Mouse (Mus musculus) stomach, embryonic 16.5 days (tissue): ENCODE data around the gene Ascc1. TPM values are rescaled to one million over a fixed set of nuclear protein-coding genes. Genes with fewer than 3 reads are reported as not detected.
A peak's percentile ranks its signal among the peaks of the same experiment; 100 is the strongest.
"Not testable (repeated sequence)": the region's sequence is repeated elsewhere in the genome, so short reads cannot be mapped to it uniquely, and the experiment has no call there.

Experiments used
- ATAC-seq: fragments of 200-750 bp; cut with Nextera tagmentation; 2 replicates; pipeline ENCODE4 v1.8.0; 2017; ENCODE audit warnings: moderate number of reproducible peaks, moderate TSS enrichment; ENCODE audit not compliant: insufficient read depth, low FRiP score
- H3K27ac ChIP-seq: fragments of 300-500 bp; sonication (generic); 2 replicates; pipeline ENCODE4 v1.5.1; 2014; ENCODE audit warnings: low read length
- H3K27me3 ChIP-seq: fragments of 300-500 bp; sonication (generic); 2 replicates; pipeline ENCODE4 v1.6.1; 2014; ENCODE audit warnings: low read length, control low read depth, mixed read lengths; ENCODE audit not compliant: control insufficient read depth, insufficient read depth
- H3K36me3 ChIP-seq: fragments of 300-500 bp; sonication (generic); 2 replicates; pipeline ENCODE4 v1.6.1; 2014; ENCODE audit warnings: low read length; ENCODE audit not compliant: control insufficient read depth, insufficient read depth
- H3K4me1 ChIP-seq: fragments of 300-500 bp; sonication (generic); 2 replicates; pipeline ENCODE4 v1.6.1; 2014; ENCODE audit warnings: low read length, control low read depth, mixed read lengths; ENCODE audit not compliant: control insufficient read depth, insufficient read depth
- H3K4me2 ChIP-seq: fragments of 300-500 bp; sonication (generic); 2 replicates; pipeline ENCODE4 v1.6.1; 2014; ENCODE audit warnings: low read depth, low read length, mixed read lengths
- H3K4me3 ChIP-seq: fragments of 300-500 bp; sonication (generic); replicated peaks from 2 replicates; pipeline ENCODE4 v1.5.1; 2014; ENCODE audit warnings: mild to moderate bottlenecking, low read length
- H3K9ac ChIP-seq: fragments of 300-500 bp; sonication (generic); 2 replicates; pipeline ENCODE4 v1.6.1; 2014; ENCODE audit warnings: low read length
- H3K9me3 ChIP-seq: fragments of 300-500 bp; sonication (generic); replicated peaks from 2 replicates; pipeline ENCODE4 v1.6.1; 2016; ENCODE audit warnings: low read length, control low read depth; ENCODE audit not compliant: control insufficient read depth
- WGBS: fragments of 180-500 bp; shearing (Covaris S2); extraction: QIAGEN DNeasy Blood & Tissue Kit; methylation state at CpG from one replicate; pipeline ENCODE4 v1.1.7; 2014; 5-methylcytosine and 5-hydroxymethylcytosine counted together
- polyA plus RNA-seq: library from polyadenylated mRNA; unstranded; fragments of >200 nt; fragmentation: Nextera tagmentation; extraction: Ambion mirVana; gene quantifications from 2 replicates; pipeline ENCODE4 v1.2.1, GENCODE M21; 2015

Gene Ascc1
- polyA plus RNA-seq, 1 experiment from 2014 or later = 45.2 TPM

GRCm38 (mm10) chr10:59999057-59999456 lies 3.5 kb upstream of the Ascc1 start:
- Histone ChIP-seq H3K4me2 (no peak overlapping the region), H3K9me3 (no peaks in the 10 kb centered on the region), H3K36me3 (peaks cover 10% of the 10 kb centered on the region; the same call in 1 of the 2 replicates), H3K4me3 (no peak overlapping the region), H3K27me3 (no peaks in the 10 kb centered on the region), H3K9ac (no peak overlapping the region), H3K27ac (no peak overlapping the region), H3K4me1 (peaks cover 10% of the 10 kb centered on the region)
- no peak for ATAC-seq
- 85% methylated on average over 3 of the region's 3 CpGs for WGBS

GRCm38 (mm10) chr10:60001663-60002062 lies 942 bp upstream of the Ascc1 start:
- not testable (repeated sequence) for ATAC-seq, H3K9me3 ChIP-seq, H3K4me1 ChIP-seq, H3K36me3 ChIP-seq, H3K27me3 ChIP-seq
- peak overlapping the region; percentile 85 for H3K9ac ChIP-seq
- peak overlapping the region; percentile 92 for H3K4me2 ChIP-seq
- 0 out of 2 replicates have a peak overlapping the region, but pooled peaks have one; percentile 98 for H3K27ac ChIP-seq
- H3K4me3 ChIP-seq = peak overlapping the region; percentile 74
- 75% methylated on average over 8 of the region's 8 CpGs for WGBS

- H3K36me3 ChIP-seq = no peaks in the 10 kb centered on the region
- peak overlapping the region; percentile 85 for H3K9ac ChIP-seq
- no peaks in the 10 kb centered on the region for H3K9me3 ChIP-seq
- no peaks in the 10 kb centered on the region for H3K27me3 ChIP-seq
- H3K4me3 ChIP-seq = peak overlapping the region; percentile 74
- WGBS = 2% methylated on average over 12 of the region's 12 CpGs
- ATAC-seq = no peak
- H3K4me1 ChIP-seq = peaks cover 10% of the 10 kb centered on the region
- peak overlapping the region; percentile 98 for H3K27ac ChIP-seq
- H3K4me2 ChIP-seq = peak overlapping the region; percentile 92
Measured at GRCm38 (mm10) chr10:60002203-60002602, 402 bp upstream of the Ascc1 start.

- Histone ChIP-seq H3K36me3 (no peaks in the 10 kb centered on the region), H3K9me3 (no peaks in the 10 kb centered on the region), H3K4me2 (peak overlapping the region; percentile 69), H3K4me1 (peaks cover 10% of the 10 kb centered on the region), H3K27ac (peak overlapping the region; percentile 98), H3K4me3 (peak overlapping the region; percentile 74), H3K9ac (peak overlapping the region; percentile 74), H3K27me3 (no peaks in the 10 kb centered on the region)
- ATAC-seq = no peak
- 1% methylated on average over 21 of the region's 21 CpGs for WGBS
Measured at GRCm38 (mm10) chr10:60003213-60003752, 678 bp downstream of the Ascc1 start.

DNA sequence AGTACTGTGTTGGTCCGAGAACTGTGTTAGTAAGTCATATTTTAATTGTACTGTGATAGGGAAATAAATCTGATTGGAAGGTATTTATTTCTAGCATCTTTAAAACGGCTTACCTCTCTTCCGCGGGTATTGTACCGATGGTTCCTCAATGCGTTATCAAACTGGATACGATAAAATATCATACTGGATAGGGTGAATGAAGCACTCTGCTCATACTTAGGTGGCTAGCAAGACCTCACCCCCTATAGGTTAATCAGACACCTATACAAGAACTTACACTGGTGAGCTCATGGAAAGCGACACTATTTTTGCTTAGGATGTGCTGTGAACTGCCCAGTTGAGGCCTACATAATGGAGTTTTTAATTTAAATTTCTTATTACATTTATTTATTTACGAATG lies 1.2 kb downstream of the Ascc1 start:
- Histone ChIP-seq H3K9ac (peak overlapping the region; percentile 74), H3K4me1 (peaks cover 10% of the 10 kb centered on the region), H3K27me3 (no peaks in the 10 kb centered on the region), H3K4me3 (peak overlapping the region; percentile 74), H3K9me3 (no peaks in the 10 kb centered on the region), H3K36me3 (no peaks in the 10 kb centered on the region), H3K4me2 (peak overlapping the region; percentile 69), H3K27ac (peak overlapping the region; percentile 98)
- ATAC-seq = no peak
- 70% methylated on average over 9 of the region's 9 CpGs for WGBS

DNA sequence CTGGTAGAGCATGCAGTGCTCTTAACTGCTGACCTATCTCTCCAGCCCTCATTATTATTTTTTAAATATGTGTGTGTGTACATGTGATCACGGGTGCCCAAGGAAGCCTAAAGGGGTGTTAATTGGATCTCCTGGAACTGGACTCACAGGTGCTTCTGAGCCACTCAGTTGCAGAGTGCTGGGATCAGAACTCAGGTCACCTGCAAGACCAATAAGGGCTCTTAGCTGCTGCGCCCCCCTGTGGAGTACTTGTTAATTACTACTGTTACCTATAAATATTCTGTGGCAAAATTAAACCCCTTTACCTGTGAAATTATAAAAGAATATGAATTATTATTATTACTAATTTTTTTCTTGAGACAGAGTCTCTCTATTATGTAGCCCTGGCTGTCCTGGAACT lies 2.7 kb downstream of the Ascc1 start:
- Histone ChIP-seq H3K9me3 (no peaks in the 10 kb centered on the region), H3K4me1 (peaks cover 13% of the 10 kb centered on the region), H3K9ac (no peak overlapping the region), H3K27me3 (no peaks in the 10 kb centered on the region), H3K4me3 (no peak overlapping the region), H3K27ac (no peak overlapping the region), H3K36me3 (no peaks in the 10 kb centered on the region), H3K4me2 (no peak overlapping the region)
- WGBS = 60% methylated on average over 2 of the region's 2 CpGs
- no peak for ATAC-seq

- no peak overlapping the region for H3K4me2 ChIP-seq
- 36% methylated on average over 3 of the region's 3 CpGs for WGBS
- no peak overlapping the region for H3K4me3 ChIP-seq
- no peaks in the 10 kb centered on the region for H3K9me3 ChIP-seq
- no peak overlapping the region for H3K9ac ChIP-seq
- H3K27me3 ChIP-seq = no peaks in the 10 kb centered on the region
- ATAC-seq = no peak
- H3K36me3 ChIP-seq = no peaks in the 10 kb centered on the region
- H3K27ac ChIP-seq = peak overlapping the region; percentile 42; the same call in 1 of the 2 replicates
- peaks cover 3% of the 10 kb centered on the region; the same call in 1 of the 2 replicates for H3K4me1 ChIP-seq
Measured at GRCm38 (mm10) chr10:60009115-60009514, 6.5 kb downstream of the Ascc1 start.

DNA sequence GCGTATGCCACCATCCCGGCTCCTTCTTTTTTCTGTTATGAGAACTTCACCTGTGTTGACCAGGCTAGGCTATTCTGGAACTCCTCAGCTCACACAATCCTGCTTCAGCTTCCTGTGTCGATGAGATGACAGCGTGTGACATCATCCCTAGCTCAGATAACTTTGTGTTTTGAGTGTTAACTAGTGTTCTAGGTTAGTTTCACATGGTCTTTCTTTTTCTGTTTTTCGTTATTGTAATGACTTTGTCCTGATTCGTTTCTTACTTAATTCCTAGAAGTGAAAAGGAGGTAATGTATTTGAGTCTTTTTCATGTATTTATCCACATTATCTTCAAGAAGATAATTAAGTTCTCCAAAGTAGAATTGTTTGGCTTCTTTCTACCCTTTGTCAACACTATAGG lies 13.6 kb downstream of the Ascc1 start:
- H3K4me2 ChIP-seq = no peak overlapping the region
- no peak overlapping the region for H3K9ac ChIP-seq
- H3K27me3 ChIP-seq = no peaks in the 10 kb centered on the region
- no peak overlapping the region for H3K27ac ChIP-seq
- WGBS = 87% methylated on average over 6 of the region's 6 CpGs
- ATAC-seq = no peak
- no peaks in the 10 kb centered on the region for H3K36me3 ChIP-seq
- H3K9me3 ChIP-seq = no peaks in the 10 kb centered on the region
- H3K4me1 ChIP-seq = no peaks in the 10 kb centered on the region
- H3K4me3 ChIP-seq = no peak overlapping the region

DNA sequence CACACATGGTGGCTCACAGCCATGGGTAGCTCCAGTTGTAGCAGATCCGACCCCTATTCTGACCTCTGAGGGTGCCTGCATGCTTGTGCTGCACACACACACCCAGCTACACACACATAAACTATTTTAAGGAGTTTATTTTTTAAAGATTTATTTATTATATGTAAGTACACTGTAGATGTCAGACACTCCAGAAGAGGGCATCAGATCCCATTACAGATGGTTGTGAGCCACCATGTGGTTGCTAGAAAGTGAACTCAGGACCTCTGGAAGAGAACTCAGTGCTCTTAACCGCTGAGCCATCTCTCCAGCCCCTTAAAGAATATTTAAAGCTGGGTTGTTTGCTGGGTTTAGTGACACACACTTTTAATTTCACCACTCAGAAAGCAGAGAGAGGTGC lies 16.7 kb downstream of the Ascc1 start:
- H3K9ac ChIP-seq = no peak overlapping the region
- no peaks in the 10 kb centered on the region for H3K36me3 ChIP-seq
- no peaks in the 10 kb centered on the region for H3K9me3 ChIP-seq
- no peak overlapping the region for H3K4me2 ChIP-seq
- no peak for ATAC-seq
- H3K27ac ChIP-seq = no peak overlapping the region
- H3K4me3 ChIP-seq = no peak overlapping the region
- H3K4me1 ChIP-seq = no peaks in the 10 kb centered on the region
- no peaks in the 10 kb centered on the region for H3K27me3 ChIP-seq
- WGBS = 61% methylated on average over 2 of the region's 2 CpGs
